Mouse (Mus musculus): ENCODE measurements at regions not wholly inside any gene's neighbourhood (a gene's known extent, or its start where the extent isn't known, plus 50 kb on each side); places are given as distances from the start of the nearest gene placed in this dataset.
A peak's percentile ranks its signal among the peaks of the same experiment; 100 is the strongest.

DNA sequence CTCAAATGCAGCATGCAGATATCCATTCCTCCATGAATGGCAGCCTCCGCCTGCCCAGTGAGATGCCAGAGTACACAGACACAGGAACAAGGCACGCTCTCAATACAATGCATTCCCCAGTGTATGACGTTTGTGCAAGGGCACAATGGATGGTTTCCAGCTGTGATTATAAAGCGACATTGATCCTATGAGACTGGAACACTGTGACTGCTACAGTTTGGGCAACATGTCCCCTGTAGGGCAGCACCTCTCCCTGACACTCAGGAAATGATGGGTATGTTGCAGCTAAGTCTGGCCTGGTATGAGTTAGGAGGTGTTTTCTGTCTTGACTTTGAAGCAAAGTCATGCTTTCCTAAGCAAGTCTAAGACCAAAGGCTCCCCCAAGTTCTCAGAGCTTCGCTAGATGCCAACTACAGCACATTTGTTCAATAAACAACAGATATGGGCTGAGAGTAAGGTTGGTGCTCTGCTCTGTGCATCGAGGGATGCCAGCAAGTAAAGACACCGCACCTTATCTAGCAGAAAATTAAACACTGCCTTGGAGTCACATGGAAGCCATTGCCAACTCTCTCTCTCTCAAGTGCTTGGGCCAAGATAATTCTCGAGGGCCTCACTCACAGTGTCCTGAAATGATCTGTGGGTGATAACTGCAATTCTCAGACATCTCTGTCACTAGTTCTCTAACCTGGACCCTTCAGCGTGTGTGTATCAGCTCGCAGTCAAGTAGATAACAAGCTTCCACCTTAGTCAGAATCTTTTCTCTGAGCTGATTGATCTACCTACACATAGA, 124.1 kb upstream of the Thbs1 start:
- DNase-seq, result no peak

DNA sequence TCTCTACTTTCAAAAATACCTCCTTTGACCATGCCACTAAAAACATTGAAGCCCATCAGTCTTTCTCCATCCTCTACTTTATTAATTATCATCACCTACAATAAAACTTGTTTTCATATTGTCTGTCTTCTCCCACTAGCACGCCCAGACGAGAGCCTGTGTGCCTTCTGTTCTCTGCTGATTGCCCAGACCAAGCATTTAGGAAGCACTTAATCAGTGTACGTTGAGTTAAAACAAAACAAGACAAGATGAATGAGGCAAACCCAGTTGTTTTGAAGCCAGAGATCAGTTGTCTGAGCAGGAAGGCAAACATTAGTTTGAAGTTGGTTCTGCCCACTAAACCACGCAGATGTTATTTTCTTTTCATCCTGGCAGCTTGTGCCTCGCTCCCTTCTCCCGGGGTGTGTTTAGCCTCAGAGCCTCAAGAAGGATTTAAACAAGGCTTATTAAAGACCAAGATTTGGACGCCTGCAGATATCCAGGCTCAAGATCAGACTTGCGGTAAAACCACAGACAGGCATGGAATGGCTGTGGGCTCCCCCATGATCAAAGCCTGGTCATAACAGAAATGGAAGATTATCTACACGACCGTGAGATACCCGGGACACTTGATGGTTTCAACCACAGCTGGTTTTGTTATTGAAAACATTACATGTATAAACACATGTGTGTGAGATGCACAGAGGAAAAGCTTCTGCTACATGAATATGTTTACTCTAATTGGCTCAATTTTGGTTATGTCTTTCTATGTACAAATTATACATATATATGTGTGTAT, 123.1 kb upstream of the Thbs1 start:
- no peak for DNase-seq

DNA sequence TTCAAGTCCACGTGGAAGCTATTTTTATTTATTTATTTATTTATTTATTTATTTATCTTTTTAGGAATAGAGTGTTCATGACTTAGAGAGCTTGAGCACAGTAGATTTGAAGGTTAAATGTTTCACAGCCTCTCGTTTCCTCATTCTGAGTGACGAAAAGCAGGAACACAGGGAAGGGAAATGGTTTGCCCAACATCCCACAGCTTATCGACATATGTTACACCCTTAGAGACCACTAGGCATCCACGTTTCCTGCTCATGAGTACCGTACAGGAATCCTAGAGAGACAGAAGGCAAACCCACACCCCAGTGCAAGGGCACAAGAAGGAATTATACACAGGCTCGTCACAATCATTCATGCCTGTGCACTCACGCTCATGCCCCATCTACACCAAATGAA, 122.5 kb upstream of the Thbs1 start:
- no peak for DNase-seq

DNA sequence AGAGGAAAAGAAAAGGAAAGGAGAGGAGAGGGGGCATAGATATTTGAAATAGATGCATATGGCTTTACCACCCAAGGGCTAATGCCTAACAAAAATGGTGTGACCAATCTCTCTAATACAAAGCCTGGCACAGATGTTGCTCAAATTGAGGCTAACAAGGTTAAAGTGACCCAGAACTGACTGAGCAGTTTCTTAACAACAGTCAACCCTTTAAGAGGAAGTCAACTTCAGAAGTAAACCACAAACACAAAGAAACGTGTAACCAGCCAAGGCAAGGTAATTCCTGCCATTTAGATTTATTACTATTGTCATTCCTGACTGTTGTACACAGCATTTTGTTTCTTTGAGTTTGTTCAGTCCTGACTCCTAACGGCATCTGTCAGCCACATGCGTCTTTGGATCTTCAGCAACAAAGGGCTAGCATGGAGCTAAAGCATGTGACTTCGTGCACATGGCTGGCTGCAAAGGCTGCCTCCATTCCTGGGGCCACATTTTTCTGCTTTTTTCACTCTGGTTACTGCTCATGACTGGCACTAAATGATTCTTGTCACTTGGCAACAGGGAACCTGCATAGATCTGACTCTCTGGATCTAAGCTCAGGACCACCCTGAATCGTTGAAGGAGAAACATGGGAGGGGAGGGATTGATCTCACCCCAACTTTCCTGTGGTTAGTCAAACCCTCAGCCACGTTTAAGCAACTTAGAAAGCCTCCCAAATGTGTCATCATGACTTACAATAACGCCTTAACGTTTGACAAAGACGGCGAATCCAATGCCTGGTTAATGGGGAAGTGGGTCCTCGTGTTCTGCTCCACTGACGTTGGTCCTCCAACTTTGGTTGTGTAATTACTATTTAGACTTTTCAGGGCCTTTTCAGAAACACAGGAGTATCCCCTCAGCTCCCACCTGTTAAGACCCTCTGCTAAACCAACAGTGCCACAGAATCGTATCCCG, 115.3 kb upstream of the Thbs1 start:
- DNase-seq, result no peak

DNA sequence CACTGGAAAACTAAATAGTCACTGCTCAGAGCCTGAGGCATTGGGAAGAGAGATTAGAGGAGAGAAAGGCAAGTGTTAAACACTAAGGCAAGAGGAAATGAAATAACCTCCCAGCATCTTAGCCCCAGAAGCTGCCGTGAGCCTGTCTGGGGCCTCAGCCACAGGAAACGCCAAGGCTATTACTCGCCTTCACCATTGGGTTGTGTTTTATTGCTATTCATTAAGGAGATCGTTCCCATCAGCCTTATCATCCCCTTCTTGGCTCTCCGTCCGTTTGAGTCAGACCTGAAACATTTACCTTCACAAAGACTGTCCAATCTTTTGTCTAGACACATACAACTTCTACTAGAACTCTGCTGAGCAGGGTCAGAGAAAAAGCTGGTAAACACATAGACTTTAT, 112.0 kb upstream of the Thbs1 start:
- DNase-seq, result no peak

DNA sequence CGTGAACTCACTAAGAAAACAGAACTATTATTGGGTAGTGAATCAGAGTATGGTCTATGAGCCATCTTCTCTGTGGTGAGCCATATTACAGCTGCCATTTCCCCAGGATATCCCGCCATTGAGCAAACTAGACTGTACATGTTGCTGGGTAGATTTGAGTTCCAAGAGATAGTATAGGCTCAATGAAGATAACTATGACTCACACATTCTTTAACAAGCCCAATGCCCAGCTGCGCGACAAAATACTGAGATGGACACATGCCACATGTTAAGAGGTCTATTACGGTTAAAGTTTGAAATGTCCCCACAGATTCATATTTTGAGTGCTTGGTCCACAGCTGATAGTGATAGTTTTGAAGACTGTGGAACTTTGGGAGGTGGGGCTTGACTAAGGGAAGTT, 107.5 kb upstream of the Thbs1 start:
- DNase-seq, result no peak

DNA sequence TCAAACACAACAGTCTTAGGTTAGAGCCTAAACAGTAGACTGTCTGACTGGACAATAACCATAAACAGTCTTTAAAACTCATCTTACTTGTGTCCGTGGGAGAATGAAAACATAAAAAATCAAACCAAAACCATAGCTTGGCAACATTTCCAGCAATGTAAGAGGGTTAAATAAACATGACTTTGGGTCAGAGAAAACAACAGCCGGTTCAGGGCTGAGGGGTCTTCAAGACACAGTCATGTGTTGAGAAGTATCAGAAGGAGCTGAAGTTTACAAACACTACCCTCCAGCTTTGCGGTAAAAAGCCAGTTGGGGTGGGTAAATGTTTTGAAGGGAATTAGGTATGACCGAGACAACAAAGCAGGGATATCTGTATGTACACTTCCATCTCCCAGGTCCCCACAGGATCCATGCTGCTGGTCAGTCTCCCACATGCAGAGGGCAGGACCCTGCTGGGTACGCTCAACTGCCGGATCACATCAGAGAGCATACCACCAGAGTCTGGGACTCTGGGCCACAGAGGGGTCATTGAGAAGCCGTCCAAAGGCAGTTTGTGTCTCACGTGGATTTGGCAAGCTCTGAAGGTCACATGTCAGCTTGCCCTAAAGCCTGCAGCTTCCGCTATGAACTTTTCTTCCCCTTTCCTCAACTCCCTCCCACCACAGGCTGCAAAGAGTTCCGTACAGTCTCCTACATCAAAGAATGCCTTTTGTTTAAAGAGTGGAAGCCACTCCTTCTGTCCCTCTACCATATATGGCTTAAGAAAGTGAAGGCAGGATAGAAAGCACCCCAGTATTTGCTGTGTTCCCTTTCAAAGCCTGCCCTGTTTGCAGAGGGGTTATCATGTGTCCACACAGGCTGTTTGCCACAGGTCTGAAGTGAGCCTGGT, 103.9 kb upstream of the Thbs1 start:
- peak; percentile 18 to 53 for DNase-seq

DNA sequence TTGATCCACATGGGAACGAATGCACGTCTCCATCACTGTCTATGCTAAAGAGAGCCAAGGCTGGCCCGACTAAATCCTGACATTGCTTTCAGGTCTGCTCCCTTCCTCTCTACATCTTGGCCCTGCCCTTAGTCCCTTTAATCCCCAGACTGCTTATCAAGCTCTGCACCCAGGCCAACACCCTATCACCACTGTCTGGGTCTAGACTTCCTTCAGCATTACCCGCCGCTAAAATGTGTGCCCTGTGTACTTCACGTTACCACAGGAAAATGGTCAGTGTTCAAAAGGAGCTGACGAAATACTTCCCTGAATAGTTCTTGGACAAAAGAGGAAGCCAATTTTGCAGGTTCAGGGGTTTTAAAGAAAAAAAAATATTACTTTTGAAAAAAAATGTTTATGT, 100.0 kb upstream of the Thbs1 start:
- DNase-seq, result no peak

DNA sequence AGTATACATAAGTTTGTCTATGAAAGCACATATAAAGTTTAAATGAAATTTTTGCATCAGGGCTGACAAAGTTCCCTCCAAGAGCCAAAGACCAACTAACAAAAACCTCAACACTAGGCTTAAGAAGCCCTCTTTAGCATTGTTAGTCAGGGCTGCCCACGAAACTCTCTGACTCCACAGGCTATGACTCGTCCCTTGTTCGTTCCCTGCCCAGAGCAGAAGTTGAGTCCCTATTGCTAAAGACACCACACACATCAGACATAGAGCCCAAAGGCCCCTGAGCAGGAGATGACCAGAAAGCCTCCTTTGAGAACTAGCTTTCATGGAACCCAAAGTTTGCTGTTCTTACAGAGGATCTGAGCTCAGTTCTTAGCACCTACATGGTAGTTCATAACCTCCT, 99.5 kb upstream of the Thbs1 start:
- DNase-seq, result no peak

DNA sequence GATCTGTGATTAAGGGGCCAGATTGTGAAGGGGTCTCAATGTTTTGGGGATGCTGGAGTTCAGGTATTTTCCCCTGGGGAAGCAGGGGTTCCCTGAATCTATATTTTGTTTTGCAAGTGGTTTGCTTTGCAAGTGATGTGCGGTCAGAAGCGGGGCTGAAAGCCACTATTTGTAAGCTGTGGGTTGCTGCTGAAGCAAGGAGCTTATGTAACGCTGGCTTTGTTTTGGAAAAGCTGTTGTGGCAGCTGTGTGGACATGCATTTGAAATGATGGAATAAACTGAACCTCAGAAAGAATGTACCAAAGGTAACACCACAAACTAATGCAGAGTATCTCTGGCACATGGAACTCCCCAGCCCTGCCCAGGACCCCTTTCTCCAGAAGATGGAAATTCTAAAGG, 98.5 kb upstream of the Thbs1 start:
- no peak for DNase-seq

DNA sequence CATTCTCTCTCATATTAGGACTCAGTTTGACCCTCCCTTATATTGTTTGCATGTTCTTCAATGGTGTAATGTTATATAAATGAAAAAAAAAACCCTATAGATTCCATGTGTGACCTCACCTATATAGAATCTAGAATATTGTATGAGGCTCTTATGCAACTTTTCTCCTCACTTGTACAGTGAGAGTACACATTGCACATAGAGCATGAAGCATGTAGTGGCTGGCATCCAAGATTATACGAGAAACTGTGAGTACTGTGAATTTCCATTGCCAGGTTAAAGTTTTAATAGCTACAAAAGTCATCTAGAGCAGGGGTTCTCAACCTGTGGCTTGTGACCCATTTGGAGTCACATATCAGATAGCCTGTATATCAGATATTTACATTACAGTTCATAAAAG, 96.5 kb upstream of the Thbs1 start:
- no peak for DNase-seq

DNA sequence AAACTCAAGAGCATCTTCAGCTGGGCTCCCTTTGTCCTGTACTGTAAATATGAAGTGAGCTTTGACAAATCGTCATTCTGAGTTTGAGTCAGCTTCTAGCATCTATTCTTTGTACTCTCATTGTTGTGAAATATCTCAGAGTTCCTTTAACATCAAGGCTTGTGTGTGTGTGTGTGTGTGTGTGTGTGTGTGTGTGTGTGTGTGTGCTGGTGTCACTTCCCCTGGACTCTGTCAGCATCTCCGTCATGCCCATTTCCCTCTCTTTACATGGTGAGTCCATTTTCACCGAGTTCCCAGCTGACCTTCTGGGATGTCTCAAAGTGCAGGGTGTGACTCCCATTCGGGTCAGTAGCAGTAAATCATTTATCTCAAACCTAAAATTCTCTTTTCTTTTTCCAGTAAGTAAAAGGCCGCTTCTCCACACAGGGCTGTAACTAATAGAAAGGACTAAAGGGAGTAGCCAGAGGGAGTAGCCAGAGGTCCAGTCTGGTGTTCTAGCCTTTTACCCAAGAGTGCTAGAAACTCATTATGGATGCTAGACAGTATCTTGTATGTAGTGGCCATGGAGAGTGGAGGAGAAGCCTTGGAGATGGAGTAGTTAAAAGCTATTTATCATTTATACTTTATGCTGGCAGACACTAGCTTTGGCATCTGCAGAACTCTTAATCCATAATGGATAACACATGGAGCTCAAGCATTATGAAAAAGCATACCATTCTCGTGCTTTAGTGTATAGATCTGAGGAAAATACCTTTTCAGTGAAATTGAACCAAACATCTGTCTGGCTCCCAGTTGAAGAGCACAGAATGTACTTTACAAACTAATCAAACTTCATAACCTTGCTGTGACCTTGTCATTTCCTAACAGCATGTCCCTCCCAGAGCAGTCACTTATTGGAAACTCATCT, 85.6 kb upstream of the Thbs1 start:
- no peak for DNase-seq

DNA sequence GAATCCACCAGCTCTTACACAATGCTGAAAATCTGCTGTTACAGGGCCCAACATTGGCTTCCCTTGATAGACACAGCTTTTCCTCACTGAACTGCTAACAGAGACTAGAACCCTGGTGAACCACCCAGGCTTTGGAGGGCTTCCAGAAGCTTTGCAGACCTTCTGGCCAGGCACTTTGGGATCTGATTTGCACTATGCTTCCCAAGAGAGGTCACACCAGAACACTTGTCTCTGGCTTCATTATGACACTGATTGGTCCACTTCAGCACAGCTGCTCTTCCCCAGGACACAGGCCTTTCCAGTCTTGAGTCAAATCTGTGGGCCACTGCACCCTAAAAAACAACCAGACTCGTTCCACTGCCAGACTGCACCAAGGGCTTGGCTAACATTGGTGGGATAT, 82.8 kb upstream of the Thbs1 start:
- DNase-seq, result no peak

DNA sequence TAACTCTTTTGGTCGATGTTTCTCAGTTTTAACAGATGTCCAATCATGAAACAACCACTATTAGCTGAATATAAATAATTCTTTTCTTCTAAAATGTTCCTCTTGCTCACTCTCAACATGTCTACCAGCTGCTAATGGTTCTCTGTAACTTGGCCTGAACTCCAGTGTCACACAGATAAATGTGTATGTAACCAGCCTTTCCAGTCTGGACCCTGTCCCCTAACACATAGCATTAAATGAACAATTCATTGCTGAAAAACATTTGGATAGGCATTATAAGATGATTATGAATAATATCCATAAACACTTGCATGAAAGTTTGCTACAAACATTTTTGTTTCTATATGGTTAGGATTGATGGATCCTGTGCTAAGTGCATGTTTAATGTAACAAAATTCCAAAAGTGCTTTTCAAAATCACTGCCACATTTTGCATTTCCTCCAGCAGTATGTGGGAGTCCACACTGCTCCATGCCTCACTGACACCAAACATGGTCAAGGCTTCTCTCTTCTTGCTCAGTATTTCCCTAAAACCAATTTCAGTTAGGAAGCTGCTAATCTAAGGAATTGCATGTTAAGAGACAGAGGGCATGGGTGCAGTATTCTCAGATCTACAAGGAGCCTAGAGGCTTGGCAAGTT, 82.1 kb upstream of the Thbs1 start:
- DNase-seq, result no peak

DNA sequence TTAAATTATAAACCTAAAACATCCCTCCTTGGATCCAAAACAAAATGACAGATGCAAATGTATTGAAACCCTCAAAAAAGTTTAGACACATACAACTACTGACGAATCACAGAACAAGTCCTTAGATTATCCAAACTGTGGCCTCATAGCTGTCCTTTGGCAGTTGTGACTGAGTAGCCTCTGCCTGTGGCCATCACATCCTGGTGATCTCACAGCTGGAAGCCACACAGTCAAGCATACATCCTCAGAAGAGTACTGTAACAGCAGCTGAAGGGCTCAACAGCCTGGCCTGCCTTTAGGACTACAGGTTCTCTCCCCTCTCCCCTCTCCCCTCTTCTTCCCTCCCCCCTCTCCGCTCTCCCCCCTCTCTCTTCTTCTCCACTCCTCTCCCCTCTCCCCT, 80.0 kb upstream of the Thbs1 start:
- no peak for DNase-seq

DNA sequence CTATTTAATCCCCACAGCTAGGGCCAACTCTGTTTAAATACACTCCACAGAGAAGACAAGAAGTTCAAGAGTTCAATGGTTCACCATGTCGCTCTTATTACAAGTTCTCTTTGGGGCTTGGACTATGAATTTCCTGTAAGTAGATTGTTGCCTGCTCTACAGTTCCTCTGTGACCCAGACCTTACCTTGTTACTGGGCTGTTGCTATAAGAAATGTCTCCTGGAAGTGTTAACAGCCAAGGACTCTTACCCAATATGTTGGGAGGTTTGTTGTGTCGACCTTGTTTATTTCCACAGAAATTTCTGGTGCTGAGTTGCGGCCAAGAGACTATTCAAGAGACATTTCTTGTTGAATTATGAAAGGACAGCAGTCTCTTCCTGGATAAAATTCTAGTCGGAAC, 78.3 kb upstream of the Thbs1 start:
- no peak for DNase-seq

DNA sequence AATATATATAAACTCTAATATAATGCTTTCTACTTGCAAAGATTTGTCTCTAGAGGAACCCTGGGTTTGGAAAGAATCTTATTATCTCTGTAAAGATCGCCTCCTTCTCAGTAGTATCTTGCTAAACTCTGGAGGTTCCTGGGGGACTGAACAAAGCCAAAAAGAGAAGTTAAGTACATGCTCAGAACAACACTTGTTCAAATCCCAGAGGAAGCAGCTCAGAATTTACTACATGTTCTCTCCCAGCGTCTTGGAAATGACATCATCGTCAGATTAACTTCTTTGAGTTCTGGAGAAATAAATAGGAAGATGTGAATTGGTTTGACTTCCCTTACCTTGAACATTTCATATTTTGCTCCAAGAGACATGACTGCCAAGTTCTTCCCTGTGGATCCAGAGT, 77.7 kb upstream of the Thbs1 start:
- no peak for DNase-seq

DNA sequence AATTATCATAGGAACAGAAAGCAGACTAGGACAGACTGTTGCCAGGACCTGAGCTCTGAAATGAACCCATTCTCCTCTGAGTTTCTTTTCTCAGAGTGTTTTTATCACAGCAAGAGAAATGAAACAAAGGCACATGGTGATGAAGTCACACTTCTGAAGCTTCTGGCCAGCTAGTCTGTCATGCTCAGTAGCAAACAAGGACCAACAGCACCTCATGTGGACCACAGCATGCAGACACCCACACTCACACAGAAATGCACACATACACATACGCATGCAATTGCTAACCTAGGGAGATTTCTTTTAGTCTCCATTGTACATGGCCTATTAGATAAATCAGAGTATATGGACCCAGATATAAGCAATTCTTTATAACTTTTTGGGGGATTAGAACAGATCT, 76.3 kb upstream of the Thbs1 start:
- no peak for DNase-seq

DNA sequence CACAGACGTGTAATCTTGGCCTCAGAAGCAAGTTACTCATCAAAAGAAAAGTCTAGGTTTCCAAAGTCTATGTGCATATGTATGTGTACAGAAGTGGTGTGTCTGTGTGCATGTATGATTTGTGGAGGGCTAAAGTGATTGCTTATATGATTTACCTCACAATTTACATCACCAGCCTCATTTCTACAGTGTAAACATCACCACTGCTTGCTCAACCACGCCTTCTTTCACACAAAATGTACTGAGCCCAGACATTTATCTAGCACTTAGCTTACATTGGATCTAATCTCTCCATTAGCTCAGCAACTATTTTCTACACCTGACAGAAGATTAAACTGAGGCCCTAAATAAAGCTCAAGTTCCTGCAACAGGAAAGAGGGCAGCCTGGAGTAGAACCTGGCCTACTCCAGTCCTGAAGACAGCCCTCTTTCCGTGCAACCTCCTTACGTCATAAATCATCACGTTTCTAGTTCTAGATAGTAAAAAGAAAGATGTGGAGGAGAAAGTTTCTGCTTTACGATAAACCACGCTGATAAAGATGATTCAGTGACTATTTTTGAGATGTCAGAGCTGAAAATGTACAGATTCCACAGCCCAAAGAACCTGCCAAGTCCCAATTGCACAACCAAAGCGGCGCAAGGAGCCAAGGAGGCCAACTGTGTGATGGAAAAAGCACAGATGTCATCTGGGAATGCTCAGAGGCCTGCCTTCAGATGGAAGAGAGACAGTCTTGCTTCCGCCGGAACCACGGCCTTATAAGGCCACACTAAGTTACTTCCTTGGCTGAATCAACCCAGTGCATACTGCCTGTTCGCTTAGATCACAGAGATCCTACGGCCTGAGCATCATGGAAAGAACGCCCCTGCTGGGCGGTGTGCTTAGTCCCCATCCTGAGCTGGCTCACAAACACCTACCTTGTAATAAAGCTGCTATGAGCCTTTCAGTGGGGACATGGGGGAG, 72.5 kb upstream of the Thbs1 start:
- DNase-seq, result peak; percentile 69 to 79

DNA sequence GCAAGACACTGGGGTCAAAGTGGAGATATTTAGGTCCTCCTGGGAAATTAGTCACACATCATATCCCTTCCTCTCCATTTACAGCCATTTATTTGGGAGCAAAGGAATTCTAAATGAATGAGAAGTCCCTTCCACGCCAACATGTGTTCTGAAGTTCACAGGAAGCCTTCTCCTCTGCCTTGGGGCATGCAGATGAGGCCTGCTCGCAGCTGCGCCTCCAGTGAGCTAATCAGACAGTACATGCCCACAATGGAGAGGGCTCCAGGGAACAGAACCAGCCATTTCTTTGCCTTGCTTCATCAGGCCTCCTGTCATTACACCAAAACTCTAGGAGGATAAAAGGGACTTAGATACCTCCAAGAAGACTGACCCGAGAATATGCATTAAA, 71.9 kb upstream of the Thbs1 start:
- no peak for DNase-seq

All from kidney, postnatal 4 days (tissue).